Comparison of ENCODE assay signal across 9 mouse cellular contexts in the genomic region with DNA sequence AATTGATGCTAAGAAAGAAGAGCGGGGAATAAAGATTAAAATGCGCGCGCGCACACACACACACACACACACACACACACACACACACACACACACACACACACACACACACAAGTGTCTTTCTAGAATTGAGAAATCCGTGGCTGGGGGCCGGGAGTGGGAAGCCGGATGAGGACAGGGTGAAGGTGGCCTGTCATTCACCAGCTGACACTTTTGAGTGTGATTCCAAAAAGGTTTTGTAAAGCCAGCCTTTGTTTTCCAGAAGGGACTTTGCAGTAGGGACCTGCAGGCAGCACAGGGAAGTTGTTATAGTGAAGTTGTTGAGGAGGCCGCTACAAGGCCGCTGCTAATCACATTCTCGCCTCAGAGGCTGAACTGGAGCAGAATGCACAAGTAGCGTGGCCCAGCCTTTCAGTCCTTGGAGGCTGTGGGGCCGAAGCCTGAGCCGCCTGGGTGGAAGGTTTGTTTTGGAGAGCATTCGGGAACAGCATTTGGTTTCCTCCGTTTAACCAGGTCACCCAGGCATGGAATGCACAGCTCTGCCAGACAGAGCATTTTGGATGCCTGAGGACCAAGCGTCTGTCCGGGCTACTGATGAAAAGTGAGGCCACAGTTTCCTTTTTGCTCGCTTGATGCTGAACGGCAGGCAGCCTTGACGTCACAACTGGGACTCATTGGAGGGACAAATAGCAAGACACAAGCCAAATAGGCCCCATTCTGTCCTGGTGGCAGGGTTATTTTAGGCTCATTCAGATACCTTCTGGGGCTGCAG.
DNase-seq lines count a peak whose midpoint lies in the region; ATAC-seq and TF ChIP-seq lines count a peak whose summit lies in the region.
"Had no signal": no experiment of that assay in that cellular context is flagged by ENCODE, and none has a peak within 500 bp of the region (broad histone marks: within the 10 kb centered on the region; RNA-seq: fewer than 3 reads in every experiment).

No protein-coding gene starts in this region.

- no peaks in the 10 kb centered on the region for H3K9me3 ChIP-seq in forebrain, embryonic 11.5 days (ENCODE audit: control insufficient read depth, low read length)
- no peaks in the 10 kb centered on the region for H3K9me3 ChIP-seq in neural tube, embryonic 14.5 days (ENCODE audit: control insufficient read depth, low read length)
- H3K9me3 ChIP-seq: embryonic facial prominence, embryonic 12.5 days had no signal

- peak overlapping the region; percentile 29 for H3K4me3 ChIP-seq in gastrocnemius, adult 2 months
- H3K4me3 ChIP-seq in bone marrow macrophage, adult 2 months (ENCODE audit: insufficient read depth, low read length), result no peak overlapping the region
- H3K4me3 ChIP-seq in forebrain, embryonic 11.5 days (ENCODE audit: low read depth, low read length), result no peak overlapping the region
- no peak overlapping the region for H3K4me3 ChIP-seq in neural tube, embryonic 14.5 days (ENCODE audit: low read depth, low read length)
- H3K4me3 ChIP-seq: embryonic facial prominence, embryonic 12.5 days had no signal

- peak; percentile 79 for DNase-seq in gastrocnemius, adult 2 months
- DNase-seq in gastrocnemius, postnatal 10 days, result no peak
- DNase-seq in forebrain, embryonic 11.5 days (ENCODE audit: low spot score), result peak; percentile 74
- DNase-seq in heart, postnatal 36 days, result peak; percentile 52 to 62
- no peak for DNase-seq in thymus, postnatal 36 days

- peak; percentile 78 for ATAC-seq in forebrain, embryonic 11.5 days (replicated peaks; ENCODE audit: low FRiP score)
- ATAC-seq in neural tube, embryonic 14.5 days (ENCODE audit: low read depth), result peak; percentile 17; the same call in 1 of the 2 replicates
- ATAC-seq in CD4-positive, CD25-positive, alpha-beta regulatory T cell, adult 4 months, result no peak

- H3K36me3 ChIP-seq in forebrain, embryonic 11.5 days (ENCODE audit: control insufficient read depth, insufficient read depth, low read length), result no peaks in the 10 kb centered on the region
- no peaks in the 10 kb centered on the region for H3K36me3 ChIP-seq in neural tube, embryonic 14.5 days (ENCODE audit: control insufficient read depth, insufficient read depth, low read length)
- H3K36me3 ChIP-seq: embryonic facial prominence, embryonic 12.5 days had no signal

- H3K4me2 ChIP-seq in forebrain, embryonic 11.5 days (ENCODE audit: low read depth, low read length, severe bottlenecking), result no peak overlapping the region
- H3K4me2 ChIP-seq in neural tube, embryonic 14.5 days (ENCODE audit: low read depth, low read length), result no peak overlapping the region
- H3K4me2 ChIP-seq: embryonic facial prominence, embryonic 12.5 days had no signal

- no peak for TF ChIP-seq CTCF in gastrocnemius, adult 2 months (IDR thresholded peaks at IDR 0.05)
- 0 out of 2 replicates have a peak, but pooled peaks have one; percentile 4 for TF ChIP-seq CTCF in bone marrow macrophage, adult 2 months (IDR thresholded peaks at IDR 0.05; ENCODE audit: low read depth, low read length)

- no peak for TF ChIP-seq POLR2A in bone marrow macrophage, adult 2 months (IDR thresholded peaks at IDR 0.05; ENCODE audit: borderline replicate concordance, low read depth, low read length)

- H3K27me3 ChIP-seq in forebrain, embryonic 11.5 days (ENCODE audit: control insufficient read depth, insufficient read depth, low read length), result no peaks in the 10 kb centered on the region
- H3K27me3 ChIP-seq in neural tube, embryonic 14.5 days (ENCODE audit: control insufficient read depth, insufficient read depth, low read length), result no peaks in the 10 kb centered on the region
- H3K27me3 ChIP-seq: embryonic facial prominence, embryonic 12.5 days had no signal

- intact Hi-C loops in gastrocnemius, adult 2 months (cut with DNase I), result loop anchor here (2.0 kb wide), 1 partner anchor 17 kb away; no protein-coding TSS in a partner anchor
- intact Hi-C loops in heart, postnatal 36 days (cut with DNase I), result no loop called here

- peak overlapping the region; percentile 89 for H3K27ac ChIP-seq in gastrocnemius, adult 2 months
- no peak overlapping the region for H3K27ac ChIP-seq in bone marrow macrophage, adult 2 months (ENCODE audit: insufficient read depth, low read depth, low read length)
- peak overlapping the region; percentile 91 for H3K27ac ChIP-seq in forebrain, embryonic 11.5 days (ENCODE audit: low read depth, low read length)
- H3K27ac ChIP-seq in neural tube, embryonic 14.5 days (ENCODE audit: low read depth, low read length), result peak overlapping the region; percentile 55
- H3K27ac ChIP-seq: embryonic facial prominence, embryonic 12.5 days had no signal

- whole genome bisulfite sequencing in forebrain, embryonic 11.5 days, result 39% methylated on average over 21 of the region's 21 CpGs
- WGBS in neural tube, embryonic 14.5 days, result 38% methylated on average over 21 of the region's 21 CpGs

- H3K9ac ChIP-seq in forebrain, embryonic 11.5 days (ENCODE audit: low read length), result peak overlapping the region; percentile 37
- H3K9ac ChIP-seq in neural tube, embryonic 14.5 days (replicated peaks; ENCODE audit: low read depth, low read length), result no peak overlapping the region; the same call in 1 of the 2 replicates
- H3K9ac ChIP-seq: embryonic facial prominence, embryonic 12.5 days had no signal

- peaks cover 5% of the 10 kb centered on the region; the same call in 1 of the 2 replicates for H3K4me1 ChIP-seq in bone marrow macrophage, adult 2 months (ENCODE audit: control insufficient read depth, insufficient read depth, low read length)
- peaks cover 19% of the 10 kb centered on the region for H3K4me1 ChIP-seq in forebrain, embryonic 11.5 days (replicated peaks; ENCODE audit: control insufficient read depth, insufficient read depth, low read length)
- H3K4me1 ChIP-seq in neural tube, embryonic 14.5 days (ENCODE audit: control insufficient read depth, insufficient read depth, low read length), result no peaks in the 10 kb centered on the region

Comparison
In these comparisons a context has a peak if more than half of its experiments do, and no peak if none do; other contexts are left out.
1. DNase-seq: peak in gastrocnemius, adult 2 months (single experiment), forebrain, embryonic 11.5 days (single experiment) and heart, postnatal 36 days (2 of 2); none in gastrocnemius, postnatal 10 days (single experiment) and thymus, postnatal 36 days (0 of 2).